Mouse (Mus musculus) midbrain, embryonic 16.5 days (tissue): Measurements from ENCODE around the gene 3110021N24Rik. TPM values are rescaled to one million over a fixed set of nuclear protein-coding genes. Genes with fewer than 3 reads are reported as not detected.
A peak's percentile ranks its signal among the peaks of the same experiment; 100 is the strongest.

ENCODE experiments used
- ATAC-seq: fragments of 200-750 bp; cut with Nextera tagmentation; 2 replicates; pipeline ENCODE4 v1.8.0; 2017; ENCODE audit warnings: moderate TSS enrichment
- H3K27ac ChIP-seq: fragments of 300-500 bp; sonication (generic); 2 replicates; pipeline ENCODE4 v1.5.1; 2014; ENCODE audit warnings: mild to moderate bottlenecking, low read length, mixed read lengths
- H3K27me3 ChIP-seq: fragments of 300-500 bp; sonication (generic); 2 replicates; pipeline ENCODE4 v1.6.1; 2014; ENCODE audit warnings: low read depth, low read length, mixed read lengths; ENCODE audit not compliant: control insufficient read depth, insufficient read depth
- H3K36me3 ChIP-seq: fragments of 300-500 bp; sonication (generic); 2 replicates; pipeline ENCODE4 v1.6.1; 2014; ENCODE audit warnings: mild to moderate bottlenecking, low read length, moderate library complexity, mixed read lengths; ENCODE audit not compliant: control insufficient read depth, insufficient read depth
- H3K4me1 ChIP-seq: fragments of 300-500 bp; sonication (generic); 2 replicates; pipeline ENCODE4 v1.6.1; 2014; ENCODE audit warnings: mild to moderate bottlenecking, low read length, mixed read lengths; ENCODE audit not compliant: control insufficient read depth, insufficient read depth
- H3K4me2 ChIP-seq: fragments of 300-500 bp; sonication (generic); 2 replicates; pipeline ENCODE4 v1.6.1; 2014; ENCODE audit warnings: mild to moderate bottlenecking, low read length, mixed read lengths
- H3K4me3 ChIP-seq: fragments of 300-500 bp; sonication (generic); 2 replicates; pipeline ENCODE4 v1.5.1; 2014; ENCODE audit warnings: low read depth, mild to moderate bottlenecking, low read length, moderate library complexity, mixed read lengths
- H3K9ac ChIP-seq: fragments of 300-500 bp; sonication (generic); 2 replicates; pipeline ENCODE4 v1.6.1; 2014; ENCODE audit warnings: low read depth, low read length, mixed read lengths
- H3K9me3 ChIP-seq: fragments of 300-500 bp; sonication (generic); replicated peaks from 2 replicates; pipeline ENCODE4 v1.6.1; 2014; ENCODE audit warnings: mild to moderate bottlenecking, low read length, mixed read lengths; ENCODE audit not compliant: control insufficient read depth, poor library complexity, severe bottlenecking
- WGBS: fragments of 180-500 bp; shearing (Covaris S2); extraction: QIAGEN DNeasy Blood & Tissue Kit; methylation state at CpG from one replicate; pipeline ENCODE4 v1.1.7; 2014; 5-methylcytosine and 5-hydroxymethylcytosine counted together
- polyA plus RNA-seq: library from polyadenylated mRNA; unstranded; fragments of >200 nt; fragmentation: Nextera tagmentation; extraction: Ambion mirVana; gene quantifications from 2 replicates; pipeline ENCODE4 v1.2.1, GENCODE M21; 2015

The 3110021N24Rik gene
- polyA plus RNA-seq, 1 experiment from 2014 or later = 0.75 TPM

GRCm38 (mm10) chr4:108782421-108783085, 63.1 kb downstream of the 3110021N24Rik start:
- ATAC-seq = no peak
- Histone ChIP-seq H3K4me3 (no peak overlapping the region), H3K27ac (no peak overlapping the region), H3K27me3 (no peaks in the 10 kb centered on the region), H3K9ac (no peak overlapping the region), H3K9me3 (no peaks in the 10 kb centered on the region), H3K4me2 (no peak overlapping the region), H3K36me3 (no peaks in the 10 kb centered on the region), H3K4me1 (peaks cover 8% of the 10 kb centered on the region)
- 34% methylated on average over 8 of the region's 8 CpGs for WGBS

GRCm38 (mm10) chr4:108789258-108789936, 69.9 kb downstream of the 3110021N24Rik start:
- Histone ChIP-seq H3K27me3 (no peaks in the 10 kb centered on the region), H3K36me3 (no peaks in the 10 kb centered on the region), H3K9ac (no peak overlapping the region), H3K9me3 (no peaks in the 10 kb centered on the region), H3K4me2 (no peak overlapping the region), H3K4me3 (no peak overlapping the region), H3K27ac (no peak overlapping the region), H3K4me1 (no peaks in the 10 kb centered on the region)
- 74% methylated on average over 6 of the region's 6 CpGs for WGBS
- ATAC-seq = no peak

- Histone ChIP-seq H3K4me2 (no peak overlapping the region), H3K4me3 (no peak overlapping the region), H3K27me3 (no peaks in the 10 kb centered on the region), H3K36me3 (no peaks in the 10 kb centered on the region), H3K27ac (no peak overlapping the region), H3K9me3 (no peaks in the 10 kb centered on the region), H3K4me1 (no peaks in the 10 kb centered on the region), H3K9ac (no peak overlapping the region)
- WGBS = 87% methylated on average over 1 of the region's 1 CpGs
- no peak for ATAC-seq
These were observed 71.1 kb downstream of the 3110021N24Rik start for GRCm38 (mm10) chr4:108790507-108790906.

- H3K27ac ChIP-seq = no peak overlapping the region
- no peaks in the 10 kb centered on the region for H3K9me3 ChIP-seq
- H3K36me3 ChIP-seq = no peaks in the 10 kb centered on the region
- no peaks in the 10 kb centered on the region for H3K27me3 ChIP-seq
- no peak overlapping the region for H3K4me2 ChIP-seq
- H3K4me1 ChIP-seq = no peaks in the 10 kb centered on the region
- 50% methylated on average over 1 of the region's 1 CpGs for WGBS
- H3K4me3 ChIP-seq = no peak overlapping the region
- no peak overlapping the region for H3K9ac ChIP-seq
- ATAC-seq = no peak
These were observed 74.5 kb downstream of the 3110021N24Rik start for GRCm38 (mm10) chr4:108793941-108794340.

- no peak overlapping the region for H3K4me3 ChIP-seq
- H3K4me1 ChIP-seq = no peaks in the 10 kb centered on the region
- no peaks in the 10 kb centered on the region for H3K9me3 ChIP-seq
- no peak for ATAC-seq
- H3K27me3 ChIP-seq = no peaks in the 10 kb centered on the region
- 66% methylated on average over 4 of the region's 4 CpGs for WGBS
- H3K4me2 ChIP-seq = no peak overlapping the region
- no peak overlapping the region for H3K9ac ChIP-seq
- H3K36me3 ChIP-seq = no peaks in the 10 kb centered on the region
- no peak overlapping the region for H3K27ac ChIP-seq
These were observed 77.3 kb downstream of the 3110021N24Rik start for GRCm38 (mm10) chr4:108796701-108797100.

- H3K27me3 ChIP-seq = no peaks in the 10 kb centered on the region
- WGBS = 63% methylated on average over 2 of the region's 2 CpGs
- H3K9me3 ChIP-seq = no peaks in the 10 kb centered on the region
- no peaks in the 10 kb centered on the region for H3K36me3 ChIP-seq
- H3K4me3 ChIP-seq = no peak overlapping the region
- no peak overlapping the region for H3K9ac ChIP-seq
- ATAC-seq = no peak
- no peaks in the 10 kb centered on the region for H3K4me1 ChIP-seq
- no peak overlapping the region for H3K27ac ChIP-seq
- H3K4me2 ChIP-seq = no peak overlapping the region
These were observed 78.8 kb downstream of the 3110021N24Rik start for GRCm38 (mm10) chr4:108798083-108798830.

GRCm38 (mm10) chr4:108803535-108803934, 84.1 kb downstream of the 3110021N24Rik start:
- WGBS = 75% methylated on average over 2 of the region's 2 CpGs
- H3K27me3 ChIP-seq = no peaks in the 10 kb centered on the region
- no peaks in the 10 kb centered on the region for H3K9me3 ChIP-seq
- no peak overlapping the region for H3K27ac ChIP-seq
- no peak overlapping the region for H3K9ac ChIP-seq
- H3K36me3 ChIP-seq = no peaks in the 10 kb centered on the region
- no peaks in the 10 kb centered on the region for H3K4me1 ChIP-seq
- no peak overlapping the region for H3K4me2 ChIP-seq
- H3K4me3 ChIP-seq = no peak overlapping the region
- no peak for ATAC-seq

- H3K4me1 ChIP-seq = no peaks in the 10 kb centered on the region
- H3K4me2 ChIP-seq = no peak overlapping the region
- H3K27me3 ChIP-seq = no peaks in the 10 kb centered on the region
- 69% methylated on average over 4 of the region's 4 CpGs for WGBS
- H3K9ac ChIP-seq = no peak overlapping the region
- H3K27ac ChIP-seq = no peak overlapping the region
- peaks cover 6% of the 10 kb centered on the region; the same call in 1 of the 2 replicates for H3K36me3 ChIP-seq
- H3K9me3 ChIP-seq = no peaks in the 10 kb centered on the region
- 0 out of 2 replicates have a peak, but pooled peaks have one; percentile 14 for ATAC-seq
- H3K4me3 ChIP-seq = no peak overlapping the region
These were observed 91.7 kb downstream of the 3110021N24Rik start for GRCm38 (mm10) chr4:108811142-108811541.

GRCm38 (mm10) chr4:108811550-108811949, 92.1 kb downstream of the 3110021N24Rik start:
- Histone ChIP-seq H3K4me1 (no peaks in the 10 kb centered on the region), H3K27ac (no peak overlapping the region)
- 50% methylated on average over 6 of the region's 6 CpGs for WGBS

More at GRCm38 (mm10) chr4:108811550-108811949, 92.1 kb downstream of the 3110021N24Rik start:
- Histone ChIP-seq H3K27me3 (no peaks in the 10 kb centered on the region), H3K9me3 (no peaks in the 10 kb centered on the region), H3K4me2 (no peak overlapping the region), H3K4me3 (no peak overlapping the region), H3K9ac (no peak overlapping the region), H3K36me3 (peaks cover 6% of the 10 kb centered on the region; the same call in 1 of the 2 replicates)
- peak; percentile 11; the same call in 1 of the 2 replicates for ATAC-seq
